Mouse (Mus musculus): ENCODE data around the gene Mpzl1. TPM values are rescaled to one million over a fixed set of nuclear protein-coding genes. Genes with fewer than 3 reads are reported as not detected.

Gene Mpzl1
- polyA plus RNA-seq, 1 experiment from 2014 or later, result 56.3 TPM

DNA sequence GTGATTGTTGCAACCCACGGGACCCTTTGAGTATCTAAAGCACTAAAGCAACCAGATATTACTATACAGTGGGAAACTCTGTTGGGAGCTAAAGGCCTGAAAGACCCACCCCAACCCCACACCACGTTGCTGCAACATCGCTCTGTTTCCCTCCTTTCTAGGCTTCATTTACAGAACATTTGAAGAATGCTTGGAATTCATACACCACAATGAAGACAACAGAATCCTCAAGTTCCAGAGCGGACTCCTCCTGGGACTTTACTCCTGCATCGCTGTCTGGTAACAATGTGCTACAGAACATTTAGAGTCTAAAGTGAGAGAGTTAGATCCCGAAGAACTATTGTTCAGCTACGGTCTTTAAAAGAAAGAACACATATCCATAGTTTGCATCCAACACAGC lies 66.9 kb downstream of the Mpzl1 start:
- 76% methylated on average over 7 of the region's 7 CpGs for WGBS
- ATAC-seq, result no peak

DNA sequence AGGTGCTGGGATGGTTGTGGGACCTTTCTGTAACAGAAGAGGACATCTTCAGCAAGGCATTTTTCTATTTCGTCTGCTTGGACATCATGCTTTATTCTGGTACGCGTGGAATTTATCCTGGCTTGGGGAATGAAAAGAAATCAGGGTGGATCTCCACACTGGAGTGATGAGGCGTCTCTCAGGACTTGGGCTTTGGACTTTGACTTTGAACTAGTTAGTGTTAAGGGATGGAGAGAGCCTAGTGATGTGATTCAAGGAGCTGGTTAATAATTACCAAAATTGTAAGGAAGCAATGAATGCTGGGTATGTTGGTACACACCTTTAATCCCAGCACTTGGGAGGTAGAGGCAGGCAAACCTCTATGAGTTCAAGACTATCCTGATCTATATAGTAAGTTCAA lies 69.1 kb downstream of the Mpzl1 start:
- Histone ChIP-seq H3K4me2 (replicated peaks; ENCODE audit: low read depth) (no peak overlapping the region), H3K27me3 (replicated peaks; ENCODE audit: control insufficient read depth, insufficient read depth, low read length) (no peaks in the 10 kb centered on the region), H3K36me3 (ENCODE audit: control insufficient read depth, insufficient read depth) (no peaks in the 10 kb centered on the region), H3K9ac (ENCODE audit: low read depth, low read length) (no peak overlapping the region), H3K9me3 (ENCODE audit: control insufficient read depth) (no peaks in the 10 kb centered on the region), H3K27ac (ENCODE audit: low read depth, low read length) (no peak overlapping the region), H3K4me3 (ENCODE audit: low read depth, low read length) (no peak overlapping the region), H3K4me1 (replicated peaks; ENCODE audit: control insufficient read depth, insufficient read depth, low read length) (no peaks in the 10 kb centered on the region)
- 78% methylated on average over 4 of the region's 4 CpGs for WGBS
- no peak for ATAC-seq
- TF ChIP-seq CTCF (IDR thresholded peaks at IDR 0.05; ENCODE audit: low read depth), result no peak

More for the DNA sequence above, 66.9 kb downstream of the Mpzl1 start:
- no peaks in the 10 kb centered on the region for H3K4me1 ChIP-seq (replicated peaks; ENCODE audit: control insufficient read depth, insufficient read depth, low read length)
- no peak overlapping the region for H3K4me3 ChIP-seq (ENCODE audit: low read depth, low read length)
- H3K9ac ChIP-seq (ENCODE audit: low read depth, low read length), result no peak overlapping the region
- no peaks in the 10 kb centered on the region for H3K36me3 ChIP-seq (ENCODE audit: control insufficient read depth, insufficient read depth)
- no peaks in the 10 kb centered on the region for H3K27me3 ChIP-seq (replicated peaks; ENCODE audit: control insufficient read depth, insufficient read depth, low read length)
- no peak for TF ChIP-seq CTCF (IDR thresholded peaks at IDR 0.05; ENCODE audit: low read depth)
- H3K4me2 ChIP-seq (replicated peaks; ENCODE audit: low read depth), result no peak overlapping the region
- H3K9me3 ChIP-seq (ENCODE audit: control insufficient read depth), result no peaks in the 10 kb centered on the region
- H3K27ac ChIP-seq (ENCODE audit: low read depth, low read length), result no peak overlapping the region

DNA sequence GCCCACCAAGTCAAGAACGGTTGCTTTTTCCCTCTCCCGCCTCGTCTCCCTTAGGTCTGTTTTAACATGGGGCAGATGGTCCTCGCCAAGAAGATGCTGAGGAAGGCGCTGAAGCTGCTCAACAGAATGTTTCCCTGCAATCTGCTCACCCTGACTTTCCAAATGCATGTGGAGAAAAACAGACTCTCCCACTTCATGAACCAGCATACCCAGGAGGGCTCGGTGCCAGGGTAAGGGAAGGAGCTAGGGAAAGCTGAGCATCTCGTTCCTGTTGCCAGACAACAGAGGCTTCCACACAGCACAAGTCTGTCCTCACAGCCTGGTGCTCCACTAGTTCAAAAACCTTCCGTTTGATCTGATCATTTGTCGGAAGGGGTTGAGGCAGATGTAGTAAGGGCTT lies 75.3 kb downstream of the Mpzl1 start:
- 83% methylated on average over 9 of the region's 9 CpGs for WGBS
- H3K27ac ChIP-seq (ENCODE audit: low read depth, low read length), result no peak overlapping the region
- no peak overlapping the region for H3K4me3 ChIP-seq (ENCODE audit: low read depth, low read length)
- no peaks in the 10 kb centered on the region for H3K36me3 ChIP-seq (ENCODE audit: control insufficient read depth, insufficient read depth)
- no peak for ATAC-seq
- no peak for TF ChIP-seq CTCF (IDR thresholded peaks at IDR 0.05; ENCODE audit: low read depth)
- H3K4me2 ChIP-seq (replicated peaks; ENCODE audit: low read depth), result no peak overlapping the region
- no peaks in the 10 kb centered on the region for H3K4me1 ChIP-seq (replicated peaks; ENCODE audit: control insufficient read depth, insufficient read depth, low read length)
- H3K9me3 ChIP-seq (ENCODE audit: control insufficient read depth), result no peaks in the 10 kb centered on the region
- H3K9ac ChIP-seq (ENCODE audit: low read depth, low read length), result no peak overlapping the region
- H3K27me3 ChIP-seq (replicated peaks; ENCODE audit: control insufficient read depth, insufficient read depth, low read length), result no peaks in the 10 kb centered on the region

DNA sequence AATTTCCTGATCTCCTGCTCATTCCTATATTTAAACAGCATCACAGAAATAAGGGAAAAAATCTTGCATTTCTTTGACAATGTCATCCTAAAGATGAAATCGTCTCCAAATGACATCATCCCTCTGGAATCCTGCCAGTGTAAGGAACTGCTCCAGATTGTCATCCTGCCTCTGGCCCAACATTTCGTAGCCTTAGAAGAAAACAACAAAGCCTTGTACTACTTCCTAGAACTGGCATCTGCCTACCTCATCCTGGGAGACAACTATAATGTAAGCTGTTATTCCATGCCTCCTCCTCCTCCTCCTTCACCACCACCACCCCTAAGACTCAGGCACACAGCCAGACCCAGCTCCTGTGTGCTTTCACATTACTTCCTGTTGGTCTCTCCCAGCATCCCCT lies 77.6 kb downstream of the Mpzl1 start:
- WGBS, result 39% methylated on average over 2 of the region's 2 CpGs
- no peaks in the 10 kb centered on the region for H3K9me3 ChIP-seq (ENCODE audit: control insufficient read depth)
- no peak overlapping the region for H3K4me2 ChIP-seq (replicated peaks; ENCODE audit: low read depth)
- no peaks in the 10 kb centered on the region for H3K4me1 ChIP-seq (replicated peaks; ENCODE audit: control insufficient read depth, insufficient read depth, low read length)
- H3K27ac ChIP-seq (ENCODE audit: low read depth, low read length), result no peak overlapping the region
- no peak for ATAC-seq
- no peaks in the 10 kb centered on the region for H3K36me3 ChIP-seq (ENCODE audit: control insufficient read depth, insufficient read depth)
- TF ChIP-seq CTCF (IDR thresholded peaks at IDR 0.05; ENCODE audit: low read depth), result no peak
- H3K9ac ChIP-seq (ENCODE audit: low read depth, low read length), result no peak overlapping the region
- H3K4me3 ChIP-seq (ENCODE audit: low read depth, low read length), result no peak overlapping the region
- H3K27me3 ChIP-seq (replicated peaks; ENCODE audit: control insufficient read depth, insufficient read depth, low read length), result no peaks in the 10 kb centered on the region

Other genes with a start within 250 kb of the Mpzl1 start
- 8.2 and 9.8 TPM in 2 replicates for gene Dcaf6, start 174.1 kb downstream of the Mpzl1 start, polyA plus RNA-seq (2015; fragmentation: Nextera tagmentation; extraction: Ambion mirVana)
- 203 and 212 TPM in 2 replicates for gene Mpc2, start 173.9 kb downstream of the Mpzl1 start, polyA plus RNA-seq (2015; fragmentation: Nextera tagmentation; extraction: Ambion mirVana)
- not detected in 2 replicates for gene Adcy10, start 149.4 kb downstream of the Mpzl1 start, polyA plus RNA-seq (2015; fragmentation: Nextera tagmentation; extraction: Ambion mirVana)
- gene Rcsd1, start 75.2 kb upstream of the Mpzl1 start, polyA plus RNA-seq (2015; fragmentation: Nextera tagmentation; extraction: Ambion mirVana), result 11.7 and 14.2 TPM in 2 replicates
- gene Creg1, start 129.2 kb upstream of the Mpzl1 start, polyA plus RNA-seq (2015; fragmentation: Nextera tagmentation; extraction: Ambion mirVana), result 195 and 201 TPM in 2 replicates
- gene Cd247, start 154.1 kb upstream of the Mpzl1 start, polyA plus RNA-seq (2015; fragmentation: Nextera tagmentation; extraction: Ambion mirVana), result 0.50 and 0.52 TPM in 2 replicates